Mouse (Mus musculus): ENCODE measurements at regions not wholly inside any gene's neighbourhood (a gene's known extent, or its start where the extent isn't known, plus 50 kb on each side); places are given as distances from the start of the nearest gene placed in this dataset. TPM values are rescaled to one million over a fixed set of nuclear protein-coding genes. Genes with fewer than 3 reads are reported as not detected.

Small RNA genes lying in the stretch of these regions (microRNA-seq; reads per million reads assigned to microRNA genes)
- not detected for gene Gm22802
